Mouse (Mus musculus) kidney, embryonic 14.5 days (tissue): Measurements from ENCODE around the gene Reg4. TPM values are rescaled to one million over a fixed set of nuclear protein-coding genes. Genes with fewer than 3 reads are reported as not detected.

ENCODE experiments used
- ATAC-seq: fragments of 200-750 bp; cut with Nextera tagmentation; 2 replicates; pipeline ENCODE4 v1.8.0; 2017; ENCODE audit warnings: moderate number of reproducible peaks, mild to moderate bottlenecking, moderate TSS enrichment, moderate library complexity; ENCODE audit not compliant: low FRiP score, low TSS enrichment
- H3K27ac ChIP-seq: fragments of 300-500 bp; sonication (generic); 2 replicates; pipeline ENCODE4 v1.5.1; 2014; ENCODE audit warnings: low read depth, mild to moderate bottlenecking, low read length, moderate library complexity, mixed read lengths
- H3K27me3 ChIP-seq: fragments of 300-500 bp; sonication (generic); 2 replicates; pipeline ENCODE4 v1.6.1; 2014; ENCODE audit warnings: mild to moderate bottlenecking, low read length; ENCODE audit not compliant: control insufficient read depth, insufficient read depth
- H3K36me3 ChIP-seq: fragments of 300-500 bp; sonication (generic); 2 replicates; pipeline ENCODE4 v1.6.1; 2014; ENCODE audit warnings: low read length, mixed read lengths; ENCODE audit not compliant: control insufficient read depth, insufficient read depth
- H3K4me1 ChIP-seq: fragments of 300-500 bp; sonication (generic); 2 replicates; pipeline ENCODE4 v1.6.1; 2014; ENCODE audit warnings: low read length, mixed read lengths; ENCODE audit not compliant: control insufficient read depth, insufficient read depth
- H3K4me2 ChIP-seq: fragments of 300-500 bp; sonication (generic); replicated peaks from 2 replicates; pipeline ENCODE4 v1.6.1; 2014; ENCODE audit warnings: low read depth, mild to moderate bottlenecking, low read length
- H3K4me3 ChIP-seq: fragments of 300-500 bp; sonication (generic); 2 replicates; pipeline ENCODE4 v1.5.1; 2014; ENCODE audit warnings: mild to moderate bottlenecking, low read length
- H3K9ac ChIP-seq: fragments of 300-500 bp; sonication (generic); 2 replicates; pipeline ENCODE4 v1.6.1; 2014; ENCODE audit warnings: low read depth, mild to moderate bottlenecking, low read length, moderate library complexity
- H3K9me3 ChIP-seq: fragments of 300-500 bp; sonication (generic); 2 replicates; pipeline ENCODE4 v1.6.1; 2016; ENCODE audit warnings: low read length; ENCODE audit not compliant: control insufficient read depth
- WGBS: fragments of 180-500 bp; shearing (Covaris S2); extraction: QIAGEN DNeasy Blood & Tissue Kit; methylation state at CpG from one replicate; pipeline ENCODE4 v1.1.7; 2014; 5-methylcytosine and 5-hydroxymethylcytosine counted together
- polyA plus RNA-seq: library from polyadenylated mRNA; unstranded; fragments of >200 nt; fragmentation: Nextera tagmentation; extraction: Ambion mirVana; gene quantifications from 2 replicates; pipeline ENCODE4 v1.2.1, GENCODE M21; 2014

Reg4 gene
- polyA plus RNA-seq, 1 experiment from 2014 or later = not detected

DNA sequence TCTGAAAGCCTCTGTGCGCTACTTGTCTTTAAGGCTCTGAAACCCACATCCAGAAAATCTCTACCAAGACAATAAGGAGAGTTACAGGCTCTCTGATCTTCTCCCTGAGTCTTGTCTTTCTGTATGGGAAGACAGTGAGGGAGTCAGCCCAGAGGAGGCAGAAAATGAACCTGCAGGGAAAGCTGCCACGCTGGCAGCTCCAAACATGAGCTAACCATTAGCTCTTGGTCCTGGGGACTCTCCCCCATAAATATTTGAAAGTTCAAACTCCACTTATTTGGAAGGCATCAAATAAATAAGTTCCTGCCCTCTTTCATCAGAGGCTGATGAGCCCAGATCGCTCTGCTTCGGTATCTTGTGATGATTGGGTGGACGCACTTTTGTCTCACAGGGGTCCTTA lies 61.2 kb downstream of the Reg4 start:
- H3K4me1 ChIP-seq = peaks cover 10% of the 10 kb centered on the region
- H3K9ac ChIP-seq = no peak overlapping the region
- no peak overlapping the region for H3K4me3 ChIP-seq
- no peak for ATAC-seq
- H3K4me2 ChIP-seq = no peak overlapping the region
- no peak overlapping the region for H3K27ac ChIP-seq
- no peaks in the 10 kb centered on the region for H3K36me3 ChIP-seq
- no peaks in the 10 kb centered on the region for H3K27me3 ChIP-seq
- WGBS = 91% methylated on average over 5 of the region's 5 CpGs
- no peaks in the 10 kb centered on the region for H3K9me3 ChIP-seq

Other genes starting within 250 kb of the Reg4 start
- gene Notch2, start 208.6 kb upstream of the Reg4 start, polyA plus RNA-seq = 34.4 and 42.7 TPM in 2 replicates
- 0.06 TPM in 1 of 2 replicates, not detected in the other for gene Adam30, start 61.5 kb upstream of the Reg4 start, polyA plus RNA-seq
- gene Hmgcs2, start 58.3 kb downstream of the Reg4 start, polyA plus RNA-seq = 6.4 and 6.7 TPM in 2 replicates
- 424 and 494 TPM in 2 replicates for gene Phgdh, start 117.8 kb downstream of the Reg4 start, polyA plus RNA-seq
- 18.0 and 21.5 TPM in 2 replicates for gene Zfp697, start 160.3 kb downstream of the Reg4 start, polyA plus RNA-seq
- gene Gm4450, start 235.0 kb downstream of the Reg4 start, polyA plus RNA-seq = 4.8 and 8.3 TPM in 2 replicates